In genomic region chr4:31964194-31964875, GRCm38 (mm10) we compare ENCODE assay signal across 8 mouse cellular contexts. TPM values are rescaled to one million over a fixed set of nuclear protein-coding genes. Genes with fewer than 3 reads are reported as not detected.
DNase-seq lines count a peak whose midpoint lies in the region; ATAC-seq lines count a peak whose summit lies in the region.

No protein-coding gene starts in this region.

- no peaks in the 10 kb centered on the region for H3K9me3 ChIP-seq in heart, embryonic 10.5 days
- H3K9me3 ChIP-seq in embryonic facial prominence, embryonic 13.5 days = no peaks in the 10 kb centered on the region
- H3K9me3 ChIP-seq in intestine, embryonic 16.5 days (ENCODE audit: control insufficient read depth, low read length) = no peaks in the 10 kb centered on the region
- no peaks in the 10 kb centered on the region for H3K9me3 ChIP-seq in midbrain, embryonic 15.5 days

- WGBS in heart, embryonic 10.5 days = 1% methylated on average over 47 of the region's 47 CpGs
- WGBS in embryonic facial prominence, embryonic 13.5 days = under 1% methylated on average over 45 of the region's 47 CpGs
- WGBS in intestine, embryonic 16.5 days = under 1% methylated on average over 47 of the region's 47 CpGs
- WGBS in midbrain, embryonic 15.5 days = under 1% methylated on average over 47 of the region's 47 CpGs

- H3K36me3 ChIP-seq in heart, embryonic 10.5 days = no peaks in the 10 kb centered on the region
- no peaks in the 10 kb centered on the region for H3K36me3 ChIP-seq in embryonic facial prominence, embryonic 13.5 days
- H3K36me3 ChIP-seq in intestine, embryonic 16.5 days (ENCODE audit: control insufficient read depth, insufficient read depth, low read length) = no peaks in the 10 kb centered on the region
- no peaks in the 10 kb centered on the region for H3K36me3 ChIP-seq in midbrain, embryonic 15.5 days (replicated peaks)

- peak overlapping the region; percentile 88 for H3K4me3 ChIP-seq in heart, embryonic 10.5 days
- peak overlapping the region; percentile 82 for H3K4me3 ChIP-seq in embryonic facial prominence, embryonic 13.5 days
- peak overlapping the region; percentile 84 for H3K4me3 ChIP-seq in intestine, embryonic 16.5 days (ENCODE audit: low read length)
- H3K4me3 ChIP-seq in midbrain, embryonic 15.5 days = peak overlapping the region; percentile 84

- peaks cover 15% of the 10 kb centered on the region for H3K4me1 ChIP-seq in heart, embryonic 10.5 days
- H3K4me1 ChIP-seq in embryonic facial prominence, embryonic 13.5 days = peaks cover 21% of the 10 kb centered on the region
- 0 out of 2 replicates have a peak, but pooled peaks cover 7% of the 10 kb centered on the region for H3K4me1 ChIP-seq in intestine, embryonic 16.5 days (ENCODE audit: control insufficient read depth, insufficient read depth, low read length)
- peaks cover 28% of the 10 kb centered on the region for H3K4me1 ChIP-seq in midbrain, embryonic 15.5 days

- H3K27me3 ChIP-seq in heart, embryonic 10.5 days (ENCODE audit: insufficient read depth, poor library complexity, severe bottlenecking) = no peaks in the 10 kb centered on the region
- H3K27me3 ChIP-seq in embryonic facial prominence, embryonic 13.5 days = no peaks in the 10 kb centered on the region
- no peaks in the 10 kb centered on the region for H3K27me3 ChIP-seq in intestine, embryonic 16.5 days (replicated peaks; ENCODE audit: control insufficient read depth, insufficient read depth, low read length)
- H3K27me3 ChIP-seq in midbrain, embryonic 15.5 days (replicated peaks) = no peaks in the 10 kb centered on the region

- peak; percentile 35; the same call in 1 of the 2 replicates for ATAC-seq in embryonic facial prominence, embryonic 13.5 days (ENCODE audit: insufficient number of reproducible peaks, insufficient read depth, low FRiP score, low TSS enrichment, low read depth)
- ATAC-seq in intestine, embryonic 16.5 days = peak; percentile 1; the same call in 1 of the 2 replicates
- peak; percentile 60 for ATAC-seq in midbrain, embryonic 15.5 days (replicated peaks)

- peak overlapping the region; percentile 97 for H3K27ac ChIP-seq in heart, embryonic 10.5 days
- H3K27ac ChIP-seq in embryonic facial prominence, embryonic 13.5 days = peak overlapping the region; percentile 97
- peak overlapping the region; percentile 99 for H3K27ac ChIP-seq in intestine, embryonic 16.5 days (ENCODE audit: low read length)
- peak overlapping the region; percentile 99 for H3K27ac ChIP-seq in midbrain, embryonic 15.5 days

- H3K4me2 ChIP-seq in embryonic facial prominence, embryonic 13.5 days = peak overlapping the region; percentile 86
- peak overlapping the region; percentile 77 for H3K4me2 ChIP-seq in intestine, embryonic 16.5 days (ENCODE audit: low read depth, low read length)
- peak overlapping the region; percentile 64 for H3K4me2 ChIP-seq in midbrain, embryonic 15.5 days

- DNase-seq in heart, embryonic 10.5 days (ENCODE audit: low spot score) = no peak
- DNase-seq in heart, adult 11 months = no peak
- DNase-seq in 416B (ENCODE audit: low read depth) = peak; percentile 33
- DNase-seq in spleen, postnatal 10 days (ENCODE audit: low spot score in 2 of 2) = no peak
- DNase-seq in thymus, postnatal 10 days (ENCODE audit: low spot score in 2 of 2) = no peak

- peak overlapping the region; percentile 93 for H3K9ac ChIP-seq in embryonic facial prominence, embryonic 13.5 days
- peak overlapping the region; percentile 89 for H3K9ac ChIP-seq in intestine, embryonic 16.5 days (ENCODE audit: low read depth, low read length)
- H3K9ac ChIP-seq in midbrain, embryonic 15.5 days = peak overlapping the region; percentile 81

RNA-seq across cellular contexts. Expression of gene Map3k7, which starts 0.4 kb away (rescaled TPM):
- polyA plus RNA-seq in heart, embryonic 10.5 days (2016; fragmentation: Nextera tagmentation; extraction: Ambion mirVana) = 44.0 and 44.5 TPM in 2 replicates
- polyA plus RNA-seq in embryonic facial prominence, embryonic 13.5 days (2015; fragmentation: Nextera tagmentation; extraction: Ambion mirVana) = 36.2 and 40.1 TPM in 2 replicates
- 5.3 and 13.8 TPM in 2 replicates for polyA plus RNA-seq in intestine, embryonic 16.5 days (2015; fragmentation: Nextera tagmentation; extraction: Ambion mirVana)
- polyA plus RNA-seq in midbrain, embryonic 15.5 days (2015; fragmentation: Nextera tagmentation; extraction: Ambion mirVana) = 23.3 and 27.3 TPM in 2 replicates

Comparison
In these comparisons a context has a peak if more than half of its experiments do, and no peak if none do; other contexts are left out.
1. ATAC-seq: peak in every context shown above with its lines; median percentile 60 in midbrain, embryonic 15.5 days; 35 in embryonic facial prominence, embryonic 13.5 days; 1 in intestine, embryonic 16.5 days.